Mouse (Mus musculus): Measurements from ENCODE around the gene Tigd3.

DNA sequence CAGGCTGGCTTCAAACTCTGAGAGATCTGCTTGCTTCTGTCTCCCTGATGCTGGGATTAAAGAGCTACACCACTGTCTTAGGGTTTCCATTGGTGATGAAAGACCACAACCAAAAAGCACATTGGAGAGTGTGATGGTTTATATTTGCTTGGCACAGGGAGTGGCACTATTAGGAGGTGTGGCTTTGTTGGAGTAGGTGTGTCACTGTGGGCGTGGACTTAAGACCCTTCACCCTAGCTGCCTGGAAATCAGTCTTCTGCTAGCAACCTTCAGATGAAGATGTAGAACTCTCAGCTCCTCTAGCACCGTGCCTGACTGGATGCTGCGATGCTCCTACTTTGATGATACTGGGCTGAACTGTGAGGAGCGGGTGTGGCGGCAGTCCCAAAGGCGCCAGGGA, 44.6 kb upstream of the Tigd3 start:
- TF ChIP-seq CTCF (IDR thresholded peaks at IDR 0.05; ENCODE audit: low read depth) (no peak), EP300 (IDR thresholded peaks at IDR 0.05; ENCODE audit: low read depth) (no peak)
